Mouse (Mus musculus): Measurements from ENCODE around the gene Insl5.

Insl5 gene

DNA sequence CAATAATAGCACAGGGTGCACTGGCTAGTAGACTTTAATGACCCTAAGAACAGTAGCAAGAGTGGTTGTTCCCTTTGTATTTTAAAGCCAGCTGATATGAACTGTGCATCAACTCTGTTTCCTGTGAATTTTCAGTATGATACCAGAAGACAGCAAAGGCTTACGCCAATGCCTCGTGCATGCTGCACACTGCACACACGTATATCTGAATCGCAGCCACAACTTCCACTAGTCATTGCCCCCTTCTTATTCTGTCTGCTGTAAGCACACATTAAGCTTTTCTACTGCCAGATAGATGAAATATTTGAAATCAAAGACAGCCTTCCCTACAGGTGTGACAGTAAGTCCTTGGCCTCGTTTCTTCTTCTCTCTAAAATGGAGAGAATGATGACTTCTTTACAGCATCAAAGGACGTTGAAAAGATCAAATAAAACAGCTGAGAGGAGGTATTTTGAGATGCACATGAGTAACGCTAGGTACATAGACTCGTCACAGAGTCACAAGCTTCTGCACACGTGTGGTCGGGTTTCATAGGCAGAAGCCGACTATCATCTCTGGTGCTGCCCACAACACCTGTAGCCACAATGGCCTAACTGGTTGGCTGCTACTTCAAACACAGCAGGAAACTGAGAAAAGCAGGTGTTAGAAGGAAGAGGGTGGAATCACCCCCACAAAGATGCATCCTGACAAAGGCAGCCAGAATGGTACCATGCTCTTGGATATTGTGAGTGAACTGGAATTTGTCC lies 35.9 kb downstream of the Insl5 start:
- DNase-seq (ENCODE audit: extremely low read depth, insufficient read length, low spot score): no peak

DNA sequence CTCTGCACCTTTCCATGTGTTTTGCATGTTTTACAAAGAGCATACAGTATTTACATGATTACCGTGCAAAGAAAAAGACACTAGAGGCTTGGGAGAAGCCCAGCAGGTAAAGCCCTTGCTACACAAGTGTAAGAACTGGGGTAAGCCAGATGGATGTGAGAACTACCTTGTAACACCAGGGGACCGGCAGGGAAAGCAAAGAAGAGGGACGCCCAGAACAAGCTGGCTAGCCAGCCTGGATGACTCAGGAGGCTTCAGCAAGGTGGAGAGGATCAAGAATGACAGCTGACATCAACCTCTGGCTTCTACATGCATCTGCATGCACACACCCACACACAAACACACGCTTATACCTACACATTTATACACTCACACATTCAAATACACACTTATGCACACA lies 36.6 kb downstream of the Insl5 start:
- no peak for DNase-seq (ENCODE audit: extremely low read depth, insufficient read length, low spot score)

DNA sequence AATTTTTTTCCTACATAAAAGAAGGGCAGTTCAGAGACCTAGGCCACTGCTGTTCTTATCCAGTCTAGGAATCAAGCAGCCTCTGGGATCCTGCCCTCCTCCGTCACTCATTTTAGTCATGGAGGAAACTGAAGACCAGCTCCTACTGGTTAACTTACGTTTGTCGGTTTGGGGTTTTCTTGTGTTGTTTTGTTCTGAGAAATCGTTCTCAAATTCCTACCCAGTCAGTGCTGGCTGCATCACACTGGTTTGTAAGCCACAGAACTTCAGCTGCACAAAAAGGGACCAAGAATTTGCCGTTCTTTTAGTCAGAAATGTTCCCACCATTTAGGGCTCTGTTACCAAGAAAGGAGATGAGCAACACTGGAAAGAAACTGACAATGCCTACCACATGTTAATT lies 37.3 kb downstream of the Insl5 start:
- DNase-seq (ENCODE audit: extremely low read depth, insufficient read length, low spot score): no peak

DNA sequence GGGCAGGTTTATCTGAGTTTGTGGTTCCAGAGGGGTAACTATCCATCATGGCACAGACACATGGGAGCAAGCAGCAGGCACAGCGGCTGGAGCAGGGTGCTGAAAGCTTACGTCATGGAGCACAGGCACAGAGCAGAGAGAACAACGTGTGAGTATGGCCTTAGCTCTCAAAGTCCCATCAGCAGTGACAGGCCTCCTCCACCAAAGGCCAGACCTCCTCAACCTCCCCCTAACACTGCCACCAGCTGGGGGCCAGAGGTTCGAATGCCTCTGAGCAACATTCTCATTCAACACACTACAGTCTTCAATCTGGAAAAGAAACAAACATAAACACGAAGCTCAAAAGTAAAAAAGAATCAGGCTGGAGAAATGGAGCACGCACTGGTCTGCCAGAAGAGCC lies 38.1 kb downstream of the Insl5 start:
- no peak for DNase-seq (ENCODE audit: extremely low read depth, insufficient read length, low spot score)

DNA sequence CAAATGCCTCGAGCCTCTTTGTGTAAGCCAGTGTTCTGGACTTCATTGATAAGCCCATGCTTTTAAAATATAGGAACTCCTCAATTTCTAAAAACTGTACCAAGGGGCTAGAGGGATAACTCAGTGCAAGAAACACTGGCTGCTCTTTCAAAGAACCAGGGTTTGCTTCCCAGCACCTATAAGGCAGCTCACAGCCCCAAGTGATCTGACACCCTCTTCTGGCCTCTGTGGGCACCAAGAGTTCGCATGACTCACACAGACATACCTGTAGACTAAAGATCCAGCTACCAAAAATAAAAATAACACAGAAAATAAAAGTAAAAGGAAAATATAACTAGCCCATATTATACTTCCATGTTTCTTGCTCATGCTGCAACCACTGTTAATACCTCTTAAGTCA lies 38.9 kb downstream of the Insl5 start:
- DNase-seq (ENCODE audit: extremely low read depth, insufficient read length, low spot score): no peak

DNA sequence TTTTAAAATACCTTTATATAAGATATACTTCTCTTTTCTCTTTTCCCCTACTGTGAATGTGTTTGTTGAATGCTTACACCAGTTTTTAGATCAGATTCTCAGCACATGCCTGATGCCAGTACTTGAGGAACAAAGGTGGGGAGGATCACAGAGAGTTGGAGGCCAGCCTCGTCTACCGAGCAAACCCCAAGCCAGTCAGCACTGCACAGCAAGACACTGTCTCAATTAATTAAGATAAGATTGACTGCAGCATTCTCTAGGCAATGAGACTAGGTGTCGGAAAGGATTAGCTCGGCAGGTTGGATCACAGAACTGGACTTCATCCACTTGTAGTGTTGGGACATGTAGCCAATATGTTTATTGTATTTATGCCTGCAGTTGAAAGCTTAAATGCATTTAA lies 39.3 kb downstream of the Insl5 start:
- no peak for DNase-seq (ENCODE audit: extremely low read depth, insufficient read length, low spot score)

DNA sequence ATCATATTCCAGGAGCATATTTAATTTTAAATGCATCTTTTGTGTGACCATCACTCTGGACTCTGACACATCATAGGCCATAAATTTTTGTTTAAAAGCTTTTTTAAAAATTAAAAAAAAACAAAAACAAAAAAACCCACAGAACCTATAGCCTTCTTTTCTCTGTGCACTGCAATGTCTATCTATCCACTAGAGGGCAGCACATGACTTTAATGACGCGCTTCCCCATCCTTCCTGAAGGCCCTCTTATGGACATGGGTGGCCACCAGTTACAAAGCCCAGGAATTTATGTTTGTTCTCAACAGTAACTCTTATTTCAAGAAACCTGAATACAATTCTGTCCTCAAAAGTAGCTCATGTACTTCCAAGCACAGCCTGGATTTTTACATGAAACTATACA lies 39.7 kb downstream of the Insl5 start:
- no peak for DNase-seq (ENCODE audit: extremely low read depth, insufficient read length, low spot score)

DNA sequence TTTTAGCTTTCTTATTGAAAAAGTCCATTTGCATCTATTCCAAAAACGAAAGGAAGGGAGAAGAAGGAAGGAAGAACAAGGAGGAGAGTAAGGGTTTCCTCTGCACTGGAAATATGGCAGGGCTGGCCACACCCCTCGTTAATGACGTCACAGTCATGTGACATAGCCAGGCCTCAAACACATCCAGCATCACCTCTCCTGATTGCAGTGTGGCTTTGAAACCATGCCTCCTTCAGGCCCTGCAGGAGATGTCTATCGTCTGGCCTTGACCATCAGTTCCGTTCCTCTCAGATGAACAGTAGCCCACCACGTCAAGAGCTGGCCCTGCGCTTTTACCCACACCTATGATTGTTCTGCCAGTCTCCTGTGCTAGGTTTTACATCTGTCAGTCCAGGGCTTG lies 40.5 kb downstream of the Insl5 start:
- DNase-seq (ENCODE audit: extremely low read depth, insufficient read length, low spot score): peak; percentile 17

DNA sequence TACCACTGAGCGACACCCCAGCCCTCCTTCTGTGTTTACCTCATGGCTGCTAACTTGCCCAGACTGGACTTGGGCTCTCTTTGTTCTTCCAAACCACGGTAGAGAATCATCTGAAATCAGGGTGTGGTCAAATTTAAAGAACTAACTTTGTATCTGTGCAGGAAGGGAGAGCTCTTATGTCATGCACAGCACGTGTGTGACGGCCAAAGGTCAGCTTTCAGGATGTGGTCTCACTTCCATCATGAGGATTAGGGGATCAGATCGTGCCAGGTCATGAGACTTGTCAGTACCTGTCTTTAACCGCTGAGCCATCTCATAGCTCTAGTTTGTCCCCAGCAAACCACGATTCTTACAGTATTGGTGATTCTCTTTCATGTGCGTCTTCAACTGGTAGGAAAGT lies 44.9 kb downstream of the Insl5 start:
- no peak for DNase-seq (ENCODE audit: extremely low read depth, insufficient read length, low spot score)

DNA sequence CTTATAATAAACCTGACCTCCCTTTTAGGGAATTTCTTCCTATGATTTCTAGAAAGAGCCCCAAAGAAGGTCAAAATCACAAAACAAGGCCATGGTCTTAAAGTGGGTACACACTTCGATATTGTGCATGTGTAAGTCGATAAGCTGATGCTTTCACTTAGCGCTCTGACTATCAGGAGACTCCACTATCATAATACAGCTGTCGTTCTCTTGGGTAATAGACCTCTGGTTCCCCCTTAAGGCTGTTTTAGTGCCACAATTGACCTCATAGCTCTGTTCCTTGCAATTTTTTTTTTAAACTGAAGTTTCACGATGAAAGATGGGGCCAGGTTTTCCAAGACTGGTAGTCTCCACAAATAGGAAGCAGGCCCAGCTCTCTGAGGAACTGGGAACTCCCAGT lies 47.3 kb downstream of the Insl5 start:
- no peak for DNase-seq (ENCODE audit: extremely low read depth, insufficient read length, low spot score)

DNA sequence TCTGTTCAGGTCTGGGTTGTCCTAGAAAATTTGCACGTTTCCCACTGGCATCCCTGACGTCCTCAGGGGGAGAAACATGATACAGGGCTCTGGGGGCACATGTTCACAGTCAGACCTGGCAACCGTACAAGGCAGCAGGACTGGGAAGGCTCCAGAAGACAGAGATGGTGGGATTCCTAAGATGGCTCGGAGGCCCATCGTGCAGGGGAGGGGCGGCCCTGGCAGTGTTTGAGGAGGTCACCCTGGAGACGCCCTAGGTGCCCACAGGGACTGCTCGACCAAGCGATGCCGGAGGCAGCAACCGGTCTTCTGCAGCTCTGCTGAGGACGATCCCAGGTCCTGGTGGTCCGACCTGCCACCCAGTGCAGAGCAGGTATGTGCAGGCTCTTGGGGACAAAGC lies 48.2 kb downstream of the Insl5 start, which contains the start of gene Tctex1d1:
TSS of gene Tctex1d1 (plus strand) at position 167 of the 400 bp plus-strand sequence.
- no peak for DNase-seq (ENCODE audit: extremely low read depth, insufficient read length, low spot score)

DNA sequence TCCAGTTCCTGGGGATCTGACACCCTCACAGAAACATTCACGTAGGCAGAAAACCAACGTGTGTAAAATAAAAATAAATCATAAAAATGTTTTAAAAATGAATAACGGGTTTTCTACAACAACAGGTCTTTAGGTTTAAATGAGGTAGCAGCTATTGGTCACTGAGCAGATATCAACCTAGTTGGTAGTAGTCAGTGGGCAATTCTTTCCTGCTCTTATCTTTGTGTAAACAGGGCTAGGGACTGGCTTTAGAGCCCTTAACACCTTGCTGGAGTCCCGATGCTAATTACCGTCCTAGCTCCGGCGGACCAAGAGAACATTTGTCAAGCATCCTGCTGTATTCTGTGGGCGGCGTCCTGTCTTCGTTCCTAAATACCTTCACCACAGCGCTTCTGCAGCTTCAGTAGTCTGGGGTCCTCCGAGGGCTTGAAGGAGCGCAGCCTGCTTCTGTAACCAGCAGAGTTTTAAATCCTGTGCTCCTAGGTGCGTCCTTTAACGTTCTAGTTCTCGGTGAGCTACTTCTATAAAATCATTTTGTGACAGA lies 48.8 kb downstream of the Insl5 start:
- no peak for DNase-seq (ENCODE audit: extremely low read depth, insufficient read length, low spot score)

DNA sequence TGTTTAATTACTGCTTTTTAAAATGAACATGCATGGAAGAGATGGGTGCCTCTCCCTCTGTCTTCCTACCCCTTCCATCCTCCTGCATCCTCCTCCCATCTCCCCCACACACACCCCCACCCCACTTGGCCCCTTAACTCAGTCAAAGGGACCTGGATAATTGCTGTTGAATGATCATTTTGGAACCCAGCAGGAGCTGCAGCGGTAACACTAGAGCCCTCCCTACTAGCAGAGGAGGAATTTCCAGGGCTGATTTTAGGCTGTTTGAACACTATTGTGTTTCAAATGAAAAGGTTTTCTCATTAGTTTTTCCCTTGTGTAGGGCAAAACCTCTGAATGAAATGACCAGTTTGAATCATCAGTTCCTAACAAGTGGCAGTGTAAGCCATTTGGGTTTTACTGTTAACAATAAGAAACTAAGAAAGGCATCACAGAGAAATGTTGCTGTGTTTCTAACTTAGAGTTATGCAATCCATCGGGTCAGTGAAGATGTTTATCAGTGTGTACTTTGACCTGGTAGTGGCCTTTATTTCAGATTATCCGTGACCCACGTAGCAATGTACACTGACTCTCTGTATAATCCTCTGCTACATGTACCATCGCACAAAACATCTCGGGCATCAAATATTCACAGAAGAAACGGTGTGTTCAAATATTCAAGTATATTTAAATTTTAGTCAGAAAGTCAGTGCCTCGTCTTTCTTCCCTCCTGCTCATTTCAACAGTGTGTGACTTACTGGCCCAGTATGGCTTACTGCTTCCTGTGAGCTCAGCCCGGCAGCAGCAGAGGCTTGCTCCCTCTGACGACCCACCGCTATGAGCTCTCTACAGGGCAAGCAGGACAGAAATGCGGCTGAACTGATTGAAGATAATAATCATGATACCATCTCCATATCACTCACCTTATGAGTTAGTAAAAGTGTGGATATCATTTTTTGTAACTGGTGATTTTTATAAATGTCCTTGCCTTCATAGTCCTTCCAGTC lies 50.1 kb downstream of the Insl5 start:
- DNase-seq (ENCODE audit: extremely low read depth, insufficient read length, low spot score): no peak

DNA sequence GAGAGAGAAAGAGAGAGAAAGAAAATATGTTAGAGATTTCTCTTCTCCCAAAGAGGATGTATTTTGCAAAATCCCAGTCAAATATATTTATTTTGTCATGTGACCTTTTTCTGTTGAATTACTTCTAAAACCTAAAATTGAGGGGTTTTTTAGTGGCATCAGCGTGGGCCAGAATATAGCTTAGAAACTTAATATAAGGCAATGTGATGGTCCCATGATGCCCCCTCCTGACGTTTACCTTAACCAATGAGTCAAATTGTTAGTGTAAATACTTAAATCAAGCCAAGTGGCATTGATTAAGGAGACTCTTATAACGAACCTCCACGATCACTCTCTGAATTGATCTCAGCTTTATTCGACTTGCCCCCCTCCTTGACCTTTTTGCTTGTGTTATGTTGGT lies 52.5 kb downstream of the Insl5 start:
- no peak for DNase-seq (ENCODE audit: extremely low read depth, insufficient read length, low spot score)

DNA sequence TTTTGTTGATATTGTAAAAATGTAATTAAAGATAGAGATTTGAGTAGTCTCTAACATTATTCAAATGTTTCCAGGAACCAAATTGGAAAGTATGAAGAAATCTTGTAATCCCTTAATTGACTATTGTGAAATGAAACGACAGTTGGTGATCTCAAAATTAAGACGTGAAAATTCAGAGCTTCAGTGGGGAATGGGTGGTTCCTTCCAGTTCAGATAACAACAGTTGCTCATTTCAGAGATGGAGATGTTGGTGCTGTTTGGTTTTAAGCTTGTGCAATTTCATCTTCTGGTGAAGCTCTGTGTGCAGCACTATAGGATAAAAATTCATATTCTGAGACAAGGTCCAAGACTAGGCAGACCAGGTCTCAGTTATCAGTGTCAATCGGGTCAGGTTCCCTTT lies 54.6 kb downstream of the Insl5 start:
- DNase-seq (ENCODE audit: extremely low read depth, insufficient read length, low spot score): no peak

DNA sequence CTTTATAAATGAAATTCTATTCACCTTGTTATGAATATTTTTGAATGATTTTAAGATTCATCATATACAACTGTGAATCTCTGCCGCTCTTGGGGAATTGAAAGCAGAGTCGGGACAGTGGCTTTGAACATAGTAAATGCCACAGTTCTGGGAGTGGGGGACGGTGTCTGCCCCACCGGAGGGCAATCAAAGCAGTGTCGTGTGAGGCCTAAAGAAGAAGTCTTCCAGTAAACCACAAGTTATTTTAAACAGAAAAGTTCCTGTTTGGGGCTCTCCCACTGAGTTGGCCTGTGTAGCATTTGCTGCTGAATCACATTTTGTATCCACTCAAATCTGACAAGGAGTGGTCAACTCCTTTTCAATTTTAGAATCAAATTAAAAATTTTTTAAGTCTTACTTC lies 55.5 kb downstream of the Insl5 start:
- no peak for DNase-seq (ENCODE audit: extremely low read depth, insufficient read length, low spot score)

DNA sequence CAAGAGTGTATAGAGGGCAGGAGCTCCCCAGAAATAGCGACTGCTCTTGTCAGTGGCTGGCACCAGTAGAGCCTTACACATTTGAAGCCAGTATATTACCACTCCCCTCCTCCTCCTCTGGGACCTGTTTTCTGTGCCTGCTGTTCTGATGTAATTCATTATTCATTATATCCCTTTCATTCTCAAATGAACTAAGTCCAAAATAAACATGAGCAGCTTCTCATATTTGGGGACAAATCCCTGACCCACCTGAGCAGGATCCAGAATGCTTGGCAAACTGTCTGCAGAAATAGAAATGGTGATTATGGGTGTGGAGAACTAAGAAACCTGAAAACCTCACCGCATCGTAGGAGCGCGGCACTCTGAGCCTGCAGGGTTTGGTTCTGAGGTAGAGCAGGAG lies 57.0 kb downstream of the Insl5 start:
- DNase-seq (ENCODE audit: extremely low read depth, insufficient read length, low spot score): no peak
